Mouse (Mus musculus) testis, adult 2 months (tissue): Measurements from ENCODE around the gene Msrb2. TPM values are rescaled to one million over a fixed set of nuclear protein-coding genes. Genes with fewer than 3 reads are reported as not detected.

ENCODE experiments used
- H3K27ac ChIP-seq: fragments of 200-500 bp; 2 replicates; pipeline ENCODE4 v1.5.1; 2012; ENCODE audit warnings: low read depth, low read length; ENCODE audit not compliant: control insufficient read depth, insufficient read depth
- H3K27me3 ChIP-seq: fragments of 200-500 bp; 2 replicates; pipeline ENCODE4 v1.6.1; 2012; ENCODE audit warnings: mild to moderate bottlenecking, low read length, moderate library complexity; ENCODE audit not compliant: control insufficient read depth, insufficient read depth
- H3K36me3 ChIP-seq: fragments of 200-500 bp; 2 replicates; pipeline ENCODE4 v1.6.1; 2012; ENCODE audit warnings: mild to moderate bottlenecking, low read length; ENCODE audit not compliant: control insufficient read depth, insufficient read depth
- H3K4me1 ChIP-seq: fragments of 200-500 bp; 2 replicates; pipeline ENCODE4 v1.6.1; 2012; ENCODE audit warnings: low read length; ENCODE audit not compliant: control insufficient read depth, insufficient read depth
- H3K4me3 ChIP-seq: fragments of 200-500 bp; 2 replicates; pipeline ENCODE4 v1.5.1; 2012; ENCODE audit warnings: low read depth, mild to moderate bottlenecking, low read length, moderate library complexity, mixed read lengths; ENCODE audit not compliant: control insufficient read depth
- CTCF ChIP-seq: fragments of 200-500 bp; IDR thresholded peaks from 2 replicates; pipeline ENCODE4 v1.5.1; 2012; ENCODE audit warnings: low read depth, mild to moderate bottlenecking, inconsistent platforms, low read length, moderate library complexity; ENCODE audit not compliant: control insufficient read depth, insufficient read depth, insufficient replicate concordance
- POLR2A ChIP-seq: fragments of 200-500 bp; IDR thresholded peaks from 2 replicates; pipeline ENCODE4 v1.6.1; 2012; ENCODE audit warnings: low read depth, mild to moderate bottlenecking, inconsistent platforms, low read length, moderate library complexity; ENCODE audit not compliant: control insufficient read depth
- polyA plus RNA-seq: library from polyadenylated mRNA; depleted of rRNA; stranded (reverse); fragments of >200 nt; gene quantifications from 2 replicates; pipeline ENCODE4 v1.2.3, GENCODE M21; 2012; rRNA removed

The Msrb2 gene
- polyA plus RNA-seq, 1 experiment, result 8.4 TPM

- no peaks in the 10 kb centered on the region; the same call in 1 of the 2 replicates for H3K27me3 ChIP-seq
- TF ChIP-seq CTCF (no peak), POLR2A (no peak)
These were observed 59.9 kb downstream of the Msrb2 start for GRCm38 (mm10) chr2:19431186-19431585.

DNA sequence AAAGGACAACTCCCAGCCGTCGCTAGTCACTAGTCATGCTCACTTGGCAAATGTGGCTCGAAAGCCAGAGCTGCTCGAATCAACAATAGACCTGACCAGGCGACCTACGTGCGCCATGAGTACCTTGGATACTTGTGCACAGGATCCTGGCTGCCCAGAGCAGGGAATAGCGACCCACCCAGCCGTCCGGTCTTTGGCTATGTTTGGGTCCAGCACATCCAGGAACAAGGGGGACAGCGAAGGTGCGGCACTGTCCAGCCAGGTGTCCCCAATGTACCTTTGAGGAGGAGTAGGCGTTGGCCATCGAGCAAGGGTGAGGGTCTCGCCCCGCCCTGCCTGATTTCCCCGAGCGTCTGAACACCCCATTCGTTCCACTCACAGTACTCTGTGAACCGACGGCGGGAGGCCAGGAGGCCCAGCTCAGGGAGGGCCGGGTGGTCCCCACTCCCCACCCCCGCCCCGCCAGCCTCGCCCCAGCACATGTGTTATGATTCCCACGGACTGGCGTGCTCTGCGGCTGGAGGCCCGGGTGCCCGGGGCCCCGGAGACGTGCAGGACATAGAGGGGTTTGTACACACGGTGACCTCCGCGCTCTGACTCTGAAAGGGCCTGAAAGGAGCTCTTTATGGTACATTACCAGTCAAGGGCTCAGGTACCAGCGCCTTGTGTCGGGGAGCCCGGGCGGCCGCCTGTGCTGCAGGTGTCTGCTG is 60.5 kb downstream of the Msrb2 start:
- no peaks in the 10 kb centered on the region for H3K36me3 ChIP-seq
- no peaks in the 10 kb centered on the region; the same call in 1 of the 2 replicates for H3K27me3 ChIP-seq
- peaks cover 6% of the 10 kb centered on the region; the same call in 1 of the 2 replicates for H3K4me1 ChIP-seq
- no peak overlapping the region for H3K27ac ChIP-seq
- no peak for TF ChIP-seq POLR2A
- H3K4me3 ChIP-seq, result no peak overlapping the region

More at GRCm38 (mm10) chr2:19431186-19431585, 59.9 kb downstream of the Msrb2 start:
- no peak overlapping the region for H3K4me3 ChIP-seq
- no peaks in the 10 kb centered on the region for H3K36me3 ChIP-seq
- no peak overlapping the region for H3K27ac ChIP-seq
- peaks cover 6% of the 10 kb centered on the region; the same call in 1 of the 2 replicates for H3K4me1 ChIP-seq

- Histone ChIP-seq H3K27ac (no peak overlapping the region), H3K4me1 (peaks cover 20% of the 10 kb centered on the region), H3K36me3 (no peaks in the 10 kb centered on the region), H3K27me3 (no peaks in the 10 kb centered on the region), H3K4me3 (no peak overlapping the region)
- TF ChIP-seq CTCF (no peak), POLR2A (no peak)
These were observed 73.1 kb downstream of the Msrb2 start for GRCm38 (mm10) chr2:19444346-19444745.

Other genes starting within 250 kb of the Msrb2 start
- 34.7 and 41.3 TPM in 2 replicates for gene Armc3, start 172.1 kb upstream of the Msrb2 start, polyA plus RNA-seq
- 0.06 TPM in 1 of 2 replicates, not detected in the other for gene Ptf1a, start 74.2 kb downstream of the Msrb2 start, polyA plus RNA-seq
- gene 4921504E06Rik, start 182.5 kb downstream of the Msrb2 start, polyA plus RNA-seq, result 10.4 and 12.3 TPM in 2 replicates